24 mouse cellular contexts compared by ENCODE assay signal in genomic region chr4:108633703-108634102, GRCm38 (mm10). TPM values are rescaled to one million over a fixed set of nuclear protein-coding genes. Genes with fewer than 3 reads are reported as not detected.
DNase-seq lines count a peak whose midpoint lies in the region; ATAC-seq and TF ChIP-seq lines count a peak whose summit lies in the region.
"Had no signal": no experiment of that assay in that cellular context is flagged by ENCODE, and none has a peak within 500 bp of the region (broad histone marks: within the 10 kb centered on the region; RNA-seq: fewer than 3 reads in every experiment).

No protein-coding gene starts in this region.

- intact Hi-C loops in left cerebral cortex, postnatal 4 days (cut with DNase I): no loop called here

- H3K36me3 ChIP-seq in hindbrain, embryonic 10.5 days: peaks cover 93% of the 10 kb centered on the region
- H3K36me3 ChIP-seq in hindbrain, embryonic 16.5 days (ENCODE audit: control insufficient read depth, insufficient read depth, low read length): peaks cover 37% of the 10 kb centered on the region
- H3K36me3 ChIP-seq in liver, adult 2 months (ENCODE audit: control insufficient read depth, insufficient read depth, low read length): peaks cover 27% of the 10 kb centered on the region
- peaks cover 32% of the 10 kb centered on the region; the same call in 1 of the 2 replicates for H3K36me3 ChIP-seq in liver, embryonic 11.5 days (ENCODE audit: control insufficient read depth, insufficient read depth, low read length)
- H3K36me3 ChIP-seq in ES-Bruce4 (ENCODE audit: control insufficient read depth, insufficient read depth, low read length, poor library complexity, severe bottlenecking): peaks cover 28% of the 10 kb centered on the region
- peaks cover 84% of the 10 kb centered on the region for H3K36me3 ChIP-seq in limb, embryonic 14.5 days (ENCODE audit: control insufficient read depth, insufficient read depth, low read length)

- no peaks in the 10 kb centered on the region for H3K27me3 ChIP-seq in hindbrain, embryonic 10.5 days (ENCODE audit: insufficient read depth, poor library complexity, severe bottlenecking)
- H3K27me3 ChIP-seq in hindbrain, embryonic 16.5 days (replicated peaks; ENCODE audit: control insufficient read depth, insufficient read depth, low read length): no peaks in the 10 kb centered on the region
- H3K27me3 ChIP-seq in liver, adult 2 months (ENCODE audit: control insufficient read depth, insufficient read depth, low read length): no peaks in the 10 kb centered on the region
- no peaks in the 10 kb centered on the region for H3K27me3 ChIP-seq in liver, embryonic 11.5 days (replicated peaks; ENCODE audit: control insufficient read depth, insufficient read depth, low read length)
- H3K27me3 ChIP-seq in ES-Bruce4 (ENCODE audit: control insufficient read depth, insufficient read depth, low read length, poor library complexity, severe bottlenecking): no peaks in the 10 kb centered on the region
- H3K27me3 ChIP-seq in limb, embryonic 14.5 days (ENCODE audit: control insufficient read depth, insufficient read depth, low read length): no peaks in the 10 kb centered on the region
- H3K27me3 ChIP-seq: heart, embryonic 15.5 days; neural tube, embryonic 12.5 days; Patski had no signal

- DNase-seq in hindbrain, embryonic 10.5 days (ENCODE audit: low spot score): peak; percentile 30
- no peak for DNase-seq in liver, adult 2 months (ENCODE audit: extremely low read depth, low read depth, low spot score)
- DNase-seq in liver, embryonic 11.5 days (ENCODE audit: low spot score): no peak
- DNase-seq in limb, embryonic 14.5 days (ENCODE audit: low spot score): peak; percentile 14
- DNase-seq in left cerebral cortex, postnatal 4 days: no peak
- DNase-seq: adrenal gland, postnatal 36 days; cerebellum, adult 11 months; cerebellum, adult 9-11 months; gastrocnemius, postnatal 36 days; heart, postnatal 36 days; kidney, adult 2 months; kidney, postnatal 36 days; lung, embryonic 14.5 days; right cerebral cortex, postnatal 14 days; spleen, adult 18-20 months had no signal

- no peak for TF ChIP-seq CTCF in liver, adult 2 months (IDR thresholded peaks at IDR 0.05; ENCODE audit: low read depth, low read length)
- TF ChIP-seq CTCF in ES-Bruce4 (IDR thresholded peaks at IDR 0.05; ENCODE audit: low read depth, low read length): no peak

- no peak for ATAC-seq in hindbrain, embryonic 16.5 days
- no peak for ATAC-seq in liver, embryonic 11.5 days (replicated peaks; ENCODE audit: low FRiP score)
- ATAC-seq in limb, embryonic 14.5 days (ENCODE audit: low FRiP score, low read depth): peak; percentile 32; the same call in 1 of the 2 replicates
- ATAC-seq: CD4-positive, CD25-positive, alpha-beta regulatory T cell, adult 4 months; inflammation-experienced regulatory T-cells, adult 6 months; Patski had no signal

- peaks cover 20% of the 10 kb centered on the region for H3K4me1 ChIP-seq in hindbrain, embryonic 10.5 days (replicated peaks)
- no peaks in the 10 kb centered on the region for H3K4me1 ChIP-seq in hindbrain, embryonic 16.5 days (ENCODE audit: control insufficient read depth, insufficient read depth, low read depth, low read length)
- no peaks in the 10 kb centered on the region for H3K4me1 ChIP-seq in liver, adult 2 months (ENCODE audit: control insufficient read depth, insufficient read depth, low read length)
- H3K4me1 ChIP-seq in liver, embryonic 11.5 days (replicated peaks; ENCODE audit: control insufficient read depth, insufficient read depth, low read length): peaks cover 6% of the 10 kb centered on the region
- H3K4me1 ChIP-seq in ES-Bruce4 (ENCODE audit: control insufficient read depth, insufficient read depth, low read length): peaks cover 13% of the 10 kb centered on the region
- no peaks in the 10 kb centered on the region for H3K4me1 ChIP-seq in limb, embryonic 14.5 days (ENCODE audit: control insufficient read depth, insufficient read depth, low read length)
- H3K4me1 ChIP-seq: heart, embryonic 15.5 days; neural tube, embryonic 12.5 days had no signal

- no peak for TF ChIP-seq EP300 in ES-Bruce4 (IDR thresholded peaks at IDR 0.05; ENCODE audit: insufficient read depth, low read depth, low read length)

- no peak overlapping the region for H3K4me2 ChIP-seq in hindbrain, embryonic 16.5 days (ENCODE audit: low read length)
- no peak overlapping the region for H3K4me2 ChIP-seq in liver, embryonic 11.5 days
- H3K4me2 ChIP-seq in limb, embryonic 14.5 days (replicated peaks; ENCODE audit: low read depth, low read length, severe bottlenecking): no peak overlapping the region
- H3K4me2 ChIP-seq: heart, embryonic 15.5 days; lung, embryonic 14.5 days; neural tube, embryonic 12.5 days had no signal

- peak overlapping the region; percentile 77 for H3K27ac ChIP-seq in hindbrain, embryonic 10.5 days
- H3K27ac ChIP-seq in hindbrain, embryonic 16.5 days (ENCODE audit: low read depth, low read length): no peak overlapping the region
- no peak overlapping the region for H3K27ac ChIP-seq in liver, adult 2 months (replicated peaks; ENCODE audit: insufficient read depth, low read depth, low read length)
- no peak overlapping the region for H3K27ac ChIP-seq in liver, embryonic 11.5 days (ENCODE audit: low read depth, low read length)
- H3K27ac ChIP-seq in ES-Bruce4 (ENCODE audit: insufficient read depth, low read length): 0 out of 2 replicates have a peak overlapping the region, but pooled peaks have one; percentile 7
- no peak overlapping the region for H3K27ac ChIP-seq in limb, embryonic 14.5 days (replicated peaks; ENCODE audit: low read depth, low read length)
- H3K27ac ChIP-seq: heart, embryonic 15.5 days; liver, embryonic 14.5 days; neural tube, embryonic 12.5 days had no signal

- H3K9ac ChIP-seq in hindbrain, embryonic 16.5 days (ENCODE audit: low read depth, low read length): no peak overlapping the region
- H3K9ac ChIP-seq in liver, adult 2 months (ENCODE audit: low read depth, low read length): no peak overlapping the region
- H3K9ac ChIP-seq in liver, embryonic 11.5 days (ENCODE audit: low read depth, low read length): no peak overlapping the region
- H3K9ac ChIP-seq in ES-Bruce4 (ENCODE audit: low read depth, poor library complexity, severe bottlenecking): no peak overlapping the region
- no peak overlapping the region for H3K9ac ChIP-seq in limb, embryonic 14.5 days (ENCODE audit: low read depth, low read length, severe bottlenecking)
- H3K9ac ChIP-seq: heart, embryonic 15.5 days; liver, embryonic 14.5 days; lung, embryonic 14.5 days; neural tube, embryonic 12.5 days had no signal

- WGBS in hindbrain, embryonic 10.5 days: 70% methylated on average over 12 of the region's 12 CpGs
- 59% methylated on average over 12 of the region's 12 CpGs for WGBS in hindbrain, embryonic 16.5 days
- 78% methylated on average over 12 of the region's 12 CpGs for WGBS in liver, adult 2 months
- WGBS in liver, embryonic 11.5 days: 91% methylated on average over 12 of the region's 12 CpGs
- 86% methylated on average over 12 of the region's 12 CpGs for WGBS in limb, embryonic 14.5 days

- H3K79me2 ChIP-seq in liver, adult 2 months (ENCODE audit: control insufficient read depth, insufficient read depth, low read length): no peaks in the 10 kb centered on the region

- TF ChIP-seq POLR2A in liver, adult 2 months (IDR thresholded peaks at IDR 0.05; ENCODE audit: extremely low read depth, insufficient read depth, low read length): no peak
- no peak for TF ChIP-seq POLR2A in ES-Bruce4 (IDR thresholded peaks at IDR 0.05; ENCODE audit: insufficient read depth, low read length)
- TF ChIP-seq POLR2A in limb, embryonic 14.5 days (IDR thresholded peaks at IDR 0.05; ENCODE audit: borderline replicate concordance, extremely low read depth, insufficient read depth, insufficient read length): no peak

- no peaks in the 10 kb centered on the region for H3K9me3 ChIP-seq in hindbrain, embryonic 10.5 days
- no peaks in the 10 kb centered on the region for H3K9me3 ChIP-seq in hindbrain, embryonic 16.5 days (ENCODE audit: control insufficient read depth, low read length)
- H3K9me3 ChIP-seq in liver, embryonic 11.5 days (ENCODE audit: control insufficient read depth, low read length): no peaks in the 10 kb centered on the region
- no peaks in the 10 kb centered on the region for H3K9me3 ChIP-seq in ES-Bruce4 (replicated peaks; ENCODE audit: control insufficient read depth, insufficient read depth, low read length, poor library complexity, severe bottlenecking)
- H3K9me3 ChIP-seq in limb, embryonic 14.5 days (ENCODE audit: control insufficient read depth, low read length): no peaks in the 10 kb centered on the region
- H3K9me3 ChIP-seq: G1E; heart, embryonic 15.5 days; neural tube, embryonic 12.5 days had no signal

- H3K4me3 ChIP-seq in hindbrain, embryonic 10.5 days: no peak overlapping the region
- H3K4me3 ChIP-seq in hindbrain, embryonic 16.5 days (ENCODE audit: low read length): no peak overlapping the region
- H3K4me3 ChIP-seq in liver, adult 2 months (ENCODE audit: insufficient read depth, low read depth, low read length): peak overlapping the region; percentile 21; the same call in 1 of the 2 replicates
- no peak overlapping the region for H3K4me3 ChIP-seq in liver, embryonic 11.5 days (ENCODE audit: low read depth, low read length)
- H3K4me3 ChIP-seq in ES-Bruce4 (ENCODE audit: low read depth, low read length): no peak overlapping the region
- H3K4me3 ChIP-seq in limb, embryonic 14.5 days (replicated peaks; ENCODE audit: low read length): no peak overlapping the region
- H3K4me3 ChIP-seq: heart, embryonic 15.5 days; neural tube, embryonic 12.5 days had no signal

RNA-seq across cellular contexts. Expression of gene Cc2d1b, which starts 14.0 kb away (rescaled TPM):
- 24.8 and 26.6 TPM in 2 replicates for polyA plus RNA-seq in hindbrain, embryonic 10.5 days (2016; fragmentation: Nextera tagmentation; extraction: Ambion mirVana)
- polyA plus RNA-seq in hindbrain, embryonic 16.5 days (2015; fragmentation: Nextera tagmentation; extraction: Ambion mirVana): 16.7 and 19.7 TPM in 2 replicates
- 7.1 and 8.7 TPM in 2 replicates for total RNA-seq in liver, adult 2 months (2014; rRNA removed)
- polyA plus RNA-seq in liver, adult 2 months (2012; rRNA removed): 6.7 and 9.5 TPM in 2 replicates
- polyA plus RNA-seq in liver, embryonic 11.5 days (2014; fragmentation: Nextera tagmentation; extraction: Ambion mirVana): 24.7 and 27.8 TPM in 2 replicates
- 47.8 and 49.0 TPM in 2 replicates for polyA plus RNA-seq in ES-Bruce4 (2011; ENCODE audit: insufficient read depth, insufficient read length, low read depth, missing spikeins)
- polyA plus RNA-seq in limb, embryonic 14.5 days (2012; rRNA removed): 53.4 and 56.2 TPM in 2 replicates
- 28.9 and 32.4 TPM in 2 replicates for polyA plus RNA-seq in limb, embryonic 14.5 days (2014; fragmentation: Nextera tagmentation; extraction: Ambion mirVana)
- total RNA-seq in left cerebral cortex, postnatal 4 days (2021): 10 to 100 TPM; 36.1 to 43.0 TPM

RNA-seq across cellular contexts. Expression of gene Orc1, which starts 54.5 kb away (rescaled TPM):
- polyA plus RNA-seq in hindbrain, embryonic 10.5 days (2016; fragmentation: Nextera tagmentation; extraction: Ambion mirVana): 14.4 and 22.2 TPM in 2 replicates
- polyA plus RNA-seq in hindbrain, embryonic 16.5 days (2015; fragmentation: Nextera tagmentation; extraction: Ambion mirVana): 1.5 and 2.2 TPM in 2 replicates
- total RNA-seq in liver, adult 2 months (2014; rRNA removed): under 0.01 and 0.13 TPM in 2 replicates
- polyA plus RNA-seq in liver, adult 2 months (2012; rRNA removed): not detected in 2 replicates
- 30.2 and 36.1 TPM in 2 replicates for polyA plus RNA-seq in liver, embryonic 11.5 days (2014; fragmentation: Nextera tagmentation; extraction: Ambion mirVana)
- polyA plus RNA-seq in ES-Bruce4 (2011; ENCODE audit: insufficient read depth, insufficient read length, low read depth, missing spikeins): 69.3 and 71.1 TPM in 2 replicates
- 6.4 and 7.4 TPM in 2 replicates for polyA plus RNA-seq in limb, embryonic 14.5 days (2012; rRNA removed)
- polyA plus RNA-seq in limb, embryonic 14.5 days (2014; fragmentation: Nextera tagmentation; extraction: Ambion mirVana): 9.2 and 9.3 TPM in 2 replicates
- under 1 TPM; 0.83 to 0.90 TPM for total RNA-seq in left cerebral cortex, postnatal 4 days (2021)

RNA-seq across cellular contexts. Expression of gene Prpf38a, which starts 54.6 kb away (rescaled TPM):
- polyA plus RNA-seq in hindbrain, embryonic 10.5 days (2016; fragmentation: Nextera tagmentation; extraction: Ambion mirVana): 101 and 117 TPM in 2 replicates
- polyA plus RNA-seq in hindbrain, embryonic 16.5 days (2015; fragmentation: Nextera tagmentation; extraction: Ambion mirVana): 70.4 and 75.2 TPM in 2 replicates
- 9.1 and 13.3 TPM in 2 replicates for total RNA-seq in liver, adult 2 months (2014; rRNA removed)
- 1.6 and 2.2 TPM in 2 replicates for polyA plus RNA-seq in liver, adult 2 months (2012; rRNA removed)
- polyA plus RNA-seq in liver, embryonic 11.5 days (2014; fragmentation: Nextera tagmentation; extraction: Ambion mirVana): 89.0 and 96.2 TPM in 2 replicates
- polyA plus RNA-seq in ES-Bruce4 (2011; ENCODE audit: insufficient read depth, insufficient read length, low read depth, missing spikeins): 119 and 121 TPM in 2 replicates
- polyA plus RNA-seq in limb, embryonic 14.5 days (2012; rRNA removed): 29.4 and 51.7 TPM in 2 replicates
- 78.1 and 83.0 TPM in 2 replicates for polyA plus RNA-seq in limb, embryonic 14.5 days (2014; fragmentation: Nextera tagmentation; extraction: Ambion mirVana)
- total RNA-seq in left cerebral cortex, postnatal 4 days (2021): 10 to 100 TPM; 48.8 to 52.9 TPM

Comparison
In these comparisons a context has a peak if more than half of its experiments do, and no peak if none do; other contexts are left out.
1. H3K27ac ChIP-seq: peak in hindbrain, embryonic 10.5 days (single experiment) and ES-Bruce4 (single experiment); none in hindbrain, embryonic 16.5 days (single experiment), liver, adult 2 months (single experiment), liver, embryonic 11.5 days (single experiment) and limb, embryonic 14.5 days (single experiment).
2. DNase-seq: peak in hindbrain, embryonic 10.5 days (single experiment) and limb, embryonic 14.5 days (single experiment); none in liver, adult 2 months (single experiment), liver, embryonic 11.5 days (single experiment) and left cerebral cortex, postnatal 4 days (single experiment).